Mouse (Mus musculus) brain, embryonic 14.5 days (tissue): ENCODE data around the gene Taf7l.

Experiments used
- CTCF ChIP-seq: fragments of 200-500 bp; IDR thresholded peaks from 2 replicates; pipeline ENCODE4 v1.5.1; 2012; ENCODE audit warnings: inconsistent platforms, mild to moderate bottlenecking, moderate library complexity, borderline replicate concordance; ENCODE audit not compliant: insufficient read depth, insufficient read length; ENCODE audit errors: extremely low read depth
- POLR2A ChIP-seq: fragments of 200-500 bp; IDR thresholded peaks from 2 replicates; pipeline ENCODE4 v1.6.1; 2012; ENCODE audit warnings: mild to moderate bottlenecking, inconsistent platforms, borderline replicate concordance; ENCODE audit not compliant: poor library complexity, insufficient read depth, insufficient read length, severe bottlenecking; ENCODE audit errors: extremely low read depth

GRCm38 (mm10) chrX:134474988-134475710 is 1.1 kb downstream of the Taf7l start:
- TF ChIP-seq CTCF = no peak
- no peak for TF ChIP-seq POLR2A
